26 mouse cellular contexts compared by ENCODE assay signal in genomic region chr11:100999254-100999653, GRCm38 (mm10).
"Had no signal": no experiment of that assay in that cellular context is flagged by ENCODE, and none has a peak within 500 bp of the region (broad histone marks: within the 10 kb centered on the region; RNA-seq: fewer than 3 reads in every experiment).

No protein-coding gene starts in this region.

- H3K4me2 ChIP-seq: heart, embryonic 12.5 days; hindbrain, embryonic 12.5 days; hindbrain, embryonic 14.5 days; intestine, embryonic 15.5 days; limb, embryonic 12.5 days; liver, embryonic 11.5 days; liver, embryonic 13.5 days; liver, embryonic 15.5 days had no signal

- H3K27ac ChIP-seq: heart, adult 2 months; hindbrain, embryonic 10.5 days; hindbrain, embryonic 12.5 days; hindbrain, embryonic 14.5 days; intestine, embryonic 15.5 days; layer of hippocampus, adult 2 months; limb, embryonic 10.5 days; limb, embryonic 12.5 days; liver, embryonic 13.5 days; liver, embryonic 15.5 days had no signal

- H3K9me3 ChIP-seq: heart, embryonic 12.5 days; hindbrain, embryonic 10.5 days; hindbrain, embryonic 12.5 days; intestine, embryonic 15.5 days; limb, embryonic 10.5 days; limb, embryonic 12.5 days; liver, embryonic 13.5 days; liver, embryonic 15.5 days had no signal

- H3K36me3 ChIP-seq: heart, embryonic 12.5 days; hindbrain, embryonic 10.5 days; hindbrain, embryonic 12.5 days; intestine, embryonic 15.5 days; limb, embryonic 10.5 days; limb, embryonic 12.5 days; liver, embryonic 13.5 days; liver, embryonic 15.5 days had no signal

- H3K4me3 ChIP-seq: heart, adult 2 months; heart, embryonic 12.5 days; hindbrain, embryonic 10.5 days; hindbrain, embryonic 12.5 days; intestine, embryonic 15.5 days; layer of hippocampus, adult 2 months; limb, embryonic 10.5 days; limb, embryonic 12.5 days; liver, embryonic 13.5 days; liver, embryonic 15.5 days had no signal

- H3K4me1 ChIP-seq: heart, embryonic 12.5 days; hindbrain, embryonic 10.5 days; hindbrain, embryonic 12.5 days; intestine, embryonic 15.5 days; limb, embryonic 10.5 days; limb, embryonic 12.5 days had no signal

- H3K27me3 ChIP-seq: hindbrain, embryonic 12.5 days; intestine, embryonic 15.5 days had no signal

- DNase-seq: gastrocnemius, postnatal 14 days; gastrocnemius, postnatal 36 days; heart, adult 2 months; heart, postnatal 10 days; heart, postnatal 4 days; kidney, adult 18-20 months; kidney, adult 8-10 months; kidney, postnatal 10 days; kidney, postnatal 25 days; kidney, postnatal 4 days; layer of hippocampus, postnatal 36 days; liver; liver, embryonic 13.5 days had no signal

- ATAC-seq: hindbrain, embryonic 16.5 days; inflammation-experienced regulatory T-cells, adult 6 months; intestine, embryonic 15.5 days; intestine, postnatal 0 days had no signal

- H3K9ac ChIP-seq: heart, embryonic 12.5 days; hindbrain, embryonic 12.5 days; hindbrain, embryonic 14.5 days; intestine, embryonic 15.5 days; limb, embryonic 12.5 days; liver, embryonic 13.5 days; liver, embryonic 15.5 days had no signal
